Mouse (Mus musculus) brain, embryonic 14.5 days (tissue): ENCODE measurements around the gene Psmd11.

Experiments
- CTCF ChIP-seq: fragments of 200-500 bp; IDR thresholded peaks from 2 replicates; pipeline ENCODE4 v1.5.1; 2012; ENCODE audit warnings: inconsistent platforms, mild to moderate bottlenecking, moderate library complexity, borderline replicate concordance; ENCODE audit not compliant: insufficient read depth, insufficient read length; ENCODE audit errors: extremely low read depth
- POLR2A ChIP-seq: fragments of 200-500 bp; IDR thresholded peaks from 2 replicates; pipeline ENCODE4 v1.6.1; 2012; ENCODE audit warnings: mild to moderate bottlenecking, inconsistent platforms, borderline replicate concordance; ENCODE audit not compliant: poor library complexity, insufficient read depth, insufficient read length, severe bottlenecking; ENCODE audit errors: extremely low read depth

GRCm38 (mm10) chr11:80389885-80390284 is 38.5 kb upstream of the Psmd11 start:
- TF ChIP-seq POLR2A (no peak), CTCF (no peak)
